Mouse (Mus musculus) spleen, adult 2 months (tissue): Measurements from ENCODE around the gene Trappc11. TPM values are rescaled to one million over a fixed set of nuclear protein-coding genes. Genes with fewer than 3 reads are reported as not detected.

ENCODE experiments used
- DNase-seq, 2 experiments: peaks; one replicate each; pipeline versions ENCODE4 v3.0.0 to v3.0.0-alpha.2; 2012 to 2021; ENCODE audit warnings: low spot score in 2 of 2, low read depth in 1 of 2
- H3K27ac ChIP-seq: fragments of 200-500 bp; 2 replicates; pipeline ENCODE4 v1.5.1; 2012; ENCODE audit warnings: low read length, inconsistent platforms; ENCODE audit not compliant: insufficient read depth
- H3K27me3 ChIP-seq: fragments of 200-500 bp; 2 replicates; pipeline ENCODE4 v1.6.1; 2012; ENCODE audit warnings: mild to moderate bottlenecking, moderate library complexity, low read length, inconsistent platforms; ENCODE audit not compliant: control insufficient read depth, insufficient read depth
- H3K36me3 ChIP-seq: fragments of 200-500 bp; 2 replicates; pipeline ENCODE4 v1.6.1; 2012; ENCODE audit warnings: mild to moderate bottlenecking, low read length, inconsistent platforms; ENCODE audit not compliant: control insufficient read depth, insufficient read depth
- H3K4me1 ChIP-seq: fragments of 200-500 bp; 2 replicates; pipeline ENCODE4 v1.6.1; 2011; ENCODE audit warnings: inconsistent platforms; ENCODE audit not compliant: control insufficient read depth, insufficient read depth, insufficient read length
- H3K4me3 ChIP-seq: fragments of 200-500 bp; 2 replicates; pipeline ENCODE4 v1.5.1; 2011; ENCODE audit warnings: mild to moderate bottlenecking, inconsistent platforms; ENCODE audit not compliant: insufficient read depth, insufficient read length; ENCODE audit errors: extremely low read depth
- CTCF ChIP-seq: fragments of 200-500 bp; IDR thresholded peaks from 2 replicates; pipeline ENCODE4 v1.5.1; 2011; ENCODE audit warnings: mild to moderate bottlenecking, inconsistent platforms; ENCODE audit not compliant: insufficient read depth, insufficient read length, insufficient replicate concordance; ENCODE audit errors: extremely low read depth
- POLR2A ChIP-seq: fragments of 200-500 bp; IDR thresholded peaks from 2 replicates; pipeline ENCODE4 v1.6.1; 2011; ENCODE audit warnings: low read depth, low read length, inconsistent platforms
- WGBS: fragments of 180-500 bp; shearing (Covaris S2); methylation state at CpG from one replicate; pipeline ENCODE4 v1.1.7; 2018; 5-methylcytosine and 5-hydroxymethylcytosine counted together
- polyA plus RNA-seq: library from polyadenylated mRNA; depleted of rRNA; stranded (reverse); fragments of >200 nt; gene quantifications from 2 replicates; pipeline ENCODE4 v1.2.3, GENCODE M21; 2012

Trappc11 gene
- polyA plus RNA-seq, 1 experiment, result 11.7 TPM

DNA sequence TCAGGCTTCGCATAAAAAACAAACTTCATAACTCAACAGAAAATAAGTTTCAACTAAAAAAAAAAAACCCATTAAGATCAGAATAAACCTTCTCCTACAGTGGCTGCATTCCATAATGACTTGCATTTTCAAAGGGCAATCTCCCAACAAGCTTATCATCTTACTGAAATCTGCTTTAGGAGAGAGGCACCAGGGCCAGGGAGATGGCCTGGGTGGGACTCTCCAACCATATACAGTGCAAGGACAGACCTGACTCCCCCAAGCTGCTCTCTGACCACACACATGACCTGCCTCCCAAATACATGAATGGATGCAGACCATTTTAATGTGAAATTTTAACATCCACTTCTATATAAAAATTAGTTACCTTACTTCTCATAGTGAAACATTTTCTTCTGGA is 5.2 kb downstream of the Trappc11 start:
- Histone ChIP-seq H3K27me3 (no peaks in the 10 kb centered on the region), H3K4me3 (no peak overlapping the region), H3K4me1 (peaks cover 3% of the 10 kb centered on the region; the same call in 1 of the 2 replicates), H3K36me3 (peaks cover 22% of the 10 kb centered on the region), H3K27ac (no peak overlapping the region)
- WGBS, result 97% methylated on average over 1 of the region's 1 CpGs
- TF ChIP-seq POLR2A, result no peak
- TF ChIP-seq CTCF, result no peak
- no peak for DNase-seq

GRCm38 (mm10) chr8:47513601-47514000 is 19.7 kb downstream of the Trappc11 start:
- TF ChIP-seq POLR2A, result no peak
- no peak for TF ChIP-seq CTCF
- Histone ChIP-seq H3K27ac (no peak overlapping the region), H3K4me3 (no peak overlapping the region), H3K27me3 (no peaks in the 10 kb centered on the region), H3K36me3 (peaks cover 40% of the 10 kb centered on the region), H3K4me1 (no peaks in the 10 kb centered on the region)
- 96% methylated on average over 15 of the region's 15 CpGs for WGBS
- no peak for DNase-seq

GRCm38 (mm10) chr8:47510930-47511329 is 22.3 kb downstream of the Trappc11 start:
- WGBS, result 91% methylated on average over 9 of the region's 9 CpGs
- H3K36me3 ChIP-seq, result peaks cover 42% of the 10 kb centered on the region
- TF ChIP-seq POLR2A (no peak), CTCF (no peak)

DNA sequence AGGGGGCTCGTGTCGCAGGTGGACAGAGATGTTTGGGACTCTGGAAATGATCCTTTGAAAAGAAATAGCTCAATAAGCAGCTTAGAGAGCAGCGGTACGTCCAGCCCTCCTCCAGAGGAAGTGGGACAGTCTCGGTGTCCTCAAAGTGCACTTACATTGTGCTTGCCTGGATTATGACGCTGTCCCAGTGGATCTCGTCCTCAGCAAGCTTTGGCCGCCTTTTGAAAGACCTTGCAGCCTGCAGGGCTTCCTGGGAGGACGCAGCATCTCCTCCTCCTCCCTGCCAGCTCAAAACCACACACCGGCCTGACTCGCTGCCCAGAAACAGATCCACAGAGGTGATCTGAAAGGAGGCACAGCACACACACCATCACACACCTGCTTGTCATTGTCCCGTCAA is 27.8 kb downstream of the Trappc11 start:
- 92% methylated on average over 12 of the region's 12 CpGs for WGBS
- no peak overlapping the region for H3K27ac ChIP-seq
- TF ChIP-seq POLR2A (no peak), CTCF (no peak)
- H3K36me3 ChIP-seq, result peaks cover 50% of the 10 kb centered on the region
- H3K27me3 ChIP-seq, result no peaks in the 10 kb centered on the region
- DNase-seq, result no peak
- H3K4me1 ChIP-seq, result no peaks in the 10 kb centered on the region
- no peak overlapping the region for H3K4me3 ChIP-seq

More at GRCm38 (mm10) chr8:47510930-47511329, 22.3 kb downstream of the Trappc11 start:
- Histone ChIP-seq H3K4me1 (no peaks in the 10 kb centered on the region), H3K27me3 (no peaks in the 10 kb centered on the region), H3K27ac (no peak overlapping the region), H3K4me3 (no peak overlapping the region)
- no peak for DNase-seq

DNA sequence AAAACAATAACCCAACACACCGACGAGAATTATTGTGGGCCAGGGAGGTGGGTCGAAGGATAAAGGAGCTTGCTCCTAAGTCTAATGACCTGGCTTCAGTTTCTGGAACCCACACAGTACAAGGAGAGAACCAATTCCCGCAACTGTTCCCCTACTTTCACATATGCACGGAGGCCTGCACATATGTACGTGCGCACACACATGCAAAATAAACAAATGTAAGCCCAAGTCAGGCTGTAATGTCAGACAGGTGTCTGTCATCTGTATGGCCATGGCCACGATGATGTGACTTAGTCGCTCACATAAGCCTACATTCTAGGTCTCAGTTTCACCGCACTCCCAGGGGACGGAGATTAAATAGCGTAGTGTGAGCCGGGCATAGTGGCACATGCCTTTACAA is 30.7 kb downstream of the Trappc11 start:
- TF ChIP-seq POLR2A, result no peak
- no peak for TF ChIP-seq CTCF
- H3K36me3 ChIP-seq, result peaks cover 50% of the 10 kb centered on the region
- 96% methylated on average over 13 of the region's 13 CpGs for WGBS

DNA sequence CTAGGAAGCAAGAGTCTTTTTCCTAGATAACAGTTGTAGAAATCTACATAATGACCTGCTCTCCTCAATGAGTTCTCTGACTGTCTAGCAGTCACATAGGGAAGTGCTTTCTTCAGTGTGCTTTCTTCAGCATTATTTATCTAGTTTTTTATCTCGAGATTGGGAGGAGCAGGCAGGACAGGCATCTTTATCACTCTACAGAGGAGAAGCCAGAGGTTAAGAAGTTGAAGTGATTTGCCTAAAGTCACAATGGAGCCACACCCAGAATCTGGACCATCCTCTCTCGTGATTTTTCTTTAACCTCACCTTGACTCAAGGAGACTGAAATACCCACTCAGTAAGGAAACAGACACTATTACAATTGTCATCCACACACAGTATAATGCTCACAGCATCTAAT is 31.3 kb downstream of the Trappc11 start:
- WGBS, result 86% methylated on average over 2 of the region's 2 CpGs
- H3K4me1 ChIP-seq, result no peaks in the 10 kb centered on the region

More for the DNA sequence above, 30.7 kb downstream of the Trappc11 start:
- H3K4me1 ChIP-seq, result no peaks in the 10 kb centered on the region
- no peak for DNase-seq
- no peaks in the 10 kb centered on the region for H3K27me3 ChIP-seq
- H3K4me3 ChIP-seq, result no peak overlapping the region
- H3K27ac ChIP-seq, result no peak overlapping the region

DNA sequence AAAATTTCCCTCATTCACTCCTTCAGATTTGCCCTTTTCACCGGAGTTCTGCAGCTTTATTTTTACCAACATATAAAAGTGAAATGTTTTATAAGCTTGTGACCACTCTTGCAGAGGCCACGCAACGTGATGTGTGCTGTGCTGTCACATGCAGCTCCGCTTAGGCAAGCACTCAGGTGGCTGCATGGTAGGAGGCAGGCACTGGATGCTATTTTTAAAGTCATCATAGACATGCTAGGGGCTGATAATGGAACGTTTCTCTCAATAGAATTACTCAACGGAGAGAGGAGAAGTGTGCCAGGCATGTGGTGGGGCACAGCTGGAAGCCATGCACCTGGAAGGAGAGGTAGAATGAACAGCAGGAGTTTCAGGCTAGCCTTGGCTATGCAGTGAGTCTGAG is 37.8 kb downstream of the Trappc11 start:
- no peak overlapping the region for H3K27ac ChIP-seq
- H3K36me3 ChIP-seq, result peaks cover 39% of the 10 kb centered on the region
- no peaks in the 10 kb centered on the region for H3K4me1 ChIP-seq
- no peak overlapping the region for H3K4me3 ChIP-seq
- WGBS, result 92% methylated on average over 6 of the region's 6 CpGs
- no peak for DNase-seq
- H3K27me3 ChIP-seq, result no peaks in the 10 kb centered on the region
- TF ChIP-seq CTCF (no peak), POLR2A (no peak)

More for the DNA sequence above, 31.3 kb downstream of the Trappc11 start:
- no peak for TF ChIP-seq CTCF
- TF ChIP-seq POLR2A, result no peak
- Histone ChIP-seq H3K36me3 (peaks cover 49% of the 10 kb centered on the region), H3K27me3 (no peaks in the 10 kb centered on the region), H3K27ac (no peak overlapping the region), H3K4me3 (no peak overlapping the region)
- no peak for DNase-seq
